Mouse (Mus musculus) adrenal gland, adult 10 weeks (tissue): Measurements from ENCODE around the gene Mrpl11. TPM values are rescaled to one million over a fixed set of nuclear protein-coding genes. Genes with fewer than 3 reads are reported as not detected.

Source experiments
- polyA plus RNA-seq: library from polyadenylated mRNA; stranded (reverse); fragments of 350-450 nt; fragmentation: Illumina TruSeq; extraction: RNeasy Lipid Tissue Mini Kit (QIAGEN cat#74804); gene quantifications from one replicate; pipeline ENCODE4 v1.2.3, GENCODE M21; 2014; ENCODE audit warnings: low read depth, low replicate concordance

Mrpl11 gene
- 25.5 TPM for polyA plus RNA-seq

DNA sequence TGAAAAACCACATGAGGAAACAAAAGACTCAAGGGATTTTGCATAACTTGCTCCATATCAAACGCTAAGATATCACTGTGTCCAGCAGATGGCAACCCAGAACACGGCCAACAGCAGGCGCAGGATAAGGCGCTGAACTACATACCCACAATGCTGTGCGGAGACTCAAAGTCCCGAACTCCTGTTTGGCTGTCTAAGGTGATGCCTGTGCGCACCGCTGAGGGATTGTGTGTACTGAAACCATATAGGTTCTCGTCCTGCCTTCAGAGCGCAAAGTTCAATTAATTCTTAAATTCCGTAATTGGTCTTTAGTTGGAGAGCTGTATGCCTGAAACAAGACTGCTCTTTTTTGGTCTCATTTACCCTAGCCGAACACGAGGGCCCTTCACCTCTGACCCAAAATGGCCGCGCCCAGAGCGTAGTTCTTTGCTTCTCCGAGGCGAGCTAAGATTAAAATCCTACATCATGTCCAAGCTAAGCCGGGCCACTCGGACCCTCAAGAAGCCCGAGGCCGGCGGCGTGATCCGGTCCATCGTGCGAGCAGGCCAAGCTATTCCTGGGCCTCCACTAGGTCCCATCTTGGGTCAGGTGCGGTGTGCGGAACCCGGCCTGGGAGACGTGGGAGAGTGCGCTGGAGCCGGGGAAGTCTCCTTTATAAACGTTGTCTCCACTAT is at the start of gene Mrpl11:
Mrpl11 (plus strand) TSS at position 220 of the 674 bp plus-strand sequence.

DNA sequence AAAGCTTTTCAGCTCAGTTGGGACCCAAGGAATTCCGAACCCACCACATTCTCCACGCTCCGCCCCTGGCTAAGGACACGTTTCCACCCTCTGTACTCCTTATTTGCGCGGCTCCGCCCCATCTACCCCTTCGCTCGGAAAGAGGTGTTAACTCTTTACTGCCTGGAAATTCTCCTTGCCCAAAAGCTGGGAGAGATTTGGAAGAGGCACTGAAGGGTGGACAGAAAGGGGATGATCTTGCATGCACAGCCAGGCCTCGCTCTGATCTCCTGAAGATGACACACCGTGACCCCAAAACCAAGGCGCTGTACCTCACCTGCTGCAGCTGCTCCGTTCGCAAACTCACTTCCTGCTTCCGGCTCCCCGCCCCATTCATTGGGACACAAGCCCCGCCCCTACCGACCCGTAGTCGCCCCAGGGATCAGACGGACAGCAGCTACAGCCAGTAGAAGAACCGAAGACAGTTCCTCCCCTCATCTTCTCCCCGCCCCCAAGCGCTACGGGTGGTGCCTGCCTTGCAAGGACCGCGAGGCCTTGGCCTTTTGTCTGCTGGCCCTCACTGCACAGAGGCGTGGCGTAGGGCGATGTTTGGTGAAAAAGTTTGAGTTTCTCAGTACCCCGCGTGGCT is 33.9 kb upstream of the Mrpl11 start, which contains the start of gene Dpp3:
Dpp3 (minus strand) TSS at position 384 of the 628 bp plus-strand sequence.

DNA sequence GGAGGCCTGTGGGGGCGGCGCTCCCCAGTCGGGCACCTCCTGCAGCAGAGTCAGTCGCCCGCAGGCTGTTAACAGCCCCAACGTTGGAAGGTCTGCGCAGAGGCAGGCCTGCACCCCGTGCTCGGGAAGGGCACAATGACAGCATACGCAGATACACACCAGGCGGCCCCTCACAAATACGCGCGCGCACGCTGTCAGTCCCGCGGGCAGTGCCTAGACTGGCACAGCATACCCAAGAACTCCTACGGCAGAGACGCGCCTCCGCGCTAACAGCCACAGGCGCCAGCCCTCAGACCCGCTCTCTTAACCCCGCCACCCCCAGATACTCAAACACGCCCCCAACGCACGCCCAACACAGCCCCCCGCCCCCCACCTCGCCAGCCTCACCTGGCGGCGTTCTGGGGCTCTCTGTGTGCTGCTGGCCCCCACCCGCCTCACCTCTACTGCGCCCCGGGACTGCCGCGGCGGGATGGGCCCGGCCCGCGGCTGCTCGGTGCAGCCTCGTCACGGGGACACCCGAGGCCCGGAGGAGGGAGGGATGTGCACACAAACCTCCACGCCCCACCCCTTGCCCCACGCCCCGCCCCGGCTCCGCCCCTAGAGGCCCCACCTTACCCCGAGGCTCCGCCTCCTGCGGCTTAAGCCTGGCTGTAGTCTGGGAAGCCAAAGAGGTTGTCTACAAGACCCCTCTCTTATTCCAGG is 19.2 kb upstream of the Mrpl11 start, which contains the start of gene Peli3:
Peli3 (minus strand) TSS at position 577 of the 702 bp plus-strand sequence.

DNA sequence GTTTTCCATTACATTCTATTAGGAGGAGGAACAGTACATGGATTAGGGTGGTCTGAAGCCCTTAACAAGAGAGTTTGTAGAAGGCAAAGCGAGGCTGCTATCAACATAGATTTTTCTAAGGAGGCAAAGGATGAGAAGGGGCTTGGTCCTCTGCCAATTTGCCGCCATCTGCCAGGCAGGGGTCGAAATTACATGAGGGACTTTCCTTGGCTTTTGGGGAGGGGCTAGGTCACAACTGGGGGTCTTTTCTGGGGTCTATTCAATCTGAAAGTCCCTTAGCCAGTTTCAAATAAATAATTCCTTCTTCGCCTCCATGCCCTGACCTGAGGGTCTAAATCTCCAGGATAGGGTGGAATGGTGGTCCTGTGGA is 28.3 kb downstream of the Mrpl11 start, which contains the start of gene Npas4:
Npas4 (minus strand) TSS at position 61 of the 370 bp plus-strand sequence.

Other genes with a start within 250 kb of the Mrpl11 start
- gene Rbm4b, start 205.7 kb upstream of the Mrpl11 start, polyA plus RNA-seq = 20.7 TPM
- 13.5 TPM for gene Rbm4, start 168.2 kb upstream of the Mrpl11 start, polyA plus RNA-seq
- 1.9 TPM for gene Gm21992, start 150.5 kb upstream of the Mrpl11 start, polyA plus RNA-seq
- gene Rbm14, start 150.5 kb upstream of the Mrpl11 start, polyA plus RNA-seq = 6.0 TPM
- gene Ccs, start 122.8 kb upstream of the Mrpl11 start, polyA plus RNA-seq = 1.8 TPM
- gene Ccdc87, start 122.8 kb upstream of the Mrpl11 start, polyA plus RNA-seq = not detected
- 112 TPM for gene Ctsf, start 107.0 kb upstream of the Mrpl11 start, polyA plus RNA-seq
- gene Actn3, start 84.2 kb upstream of the Mrpl11 start, polyA plus RNA-seq = 2.0 TPM
- 38.0 TPM for gene Zdhhc24, start 83.5 kb upstream of the Mrpl11 start, polyA plus RNA-seq
- gene Bbs1, start 55.5 kb upstream of the Mrpl11 start, polyA plus RNA-seq = 4.8 TPM
- gene Dpp3, start 33.9 kb upstream of the Mrpl11 start, polyA plus RNA-seq = 4.0 TPM
- gene Peli3, start 19.0 kb upstream of the Mrpl11 start, polyA plus RNA-seq = 4.0 TPM
- gene Npas4, start 28.2 kb downstream of the Mrpl11 start, polyA plus RNA-seq = not detected
- gene Slc29a2, start 61.7 kb downstream of the Mrpl11 start, polyA plus RNA-seq = not detected
- gene B4gat1, start 76.7 kb downstream of the Mrpl11 start, polyA plus RNA-seq = 27.2 TPM
- 1.1 TPM for gene AC124502.3, start 76.7 kb downstream of the Mrpl11 start, polyA plus RNA-seq
- not detected for gene Brms1, start 79.2 kb downstream of the Mrpl11 start, polyA plus RNA-seq
- 0.23 TPM for gene Rin1, start 88.3 kb downstream of the Mrpl11 start, polyA plus RNA-seq
- 0.41 TPM for gene Cd248, start 105.9 kb downstream of the Mrpl11 start, polyA plus RNA-seq
- not detected for gene Tmem151a, start 123.4 kb downstream of the Mrpl11 start, polyA plus RNA-seq
- 23.0 TPM for gene Yif1a, start 126.4 kb downstream of the Mrpl11 start, polyA plus RNA-seq
- gene Cnih2, start 136.4 kb downstream of the Mrpl11 start, polyA plus RNA-seq = not detected
- gene Rab1b, start 144.9 kb downstream of the Mrpl11 start, polyA plus RNA-seq = 6.5 TPM
- gene Klc2, start 156.4 kb downstream of the Mrpl11 start, polyA plus RNA-seq = 0.58 TPM